Mouse (Mus musculus): ENCODE data around the gene Krtap4-16.
"Not testable (repeated sequence)": the region's sequence is repeated elsewhere in the genome, so short reads cannot be mapped to it uniquely, and the experiment has no call there.

Krtap4-16 gene

DNA sequence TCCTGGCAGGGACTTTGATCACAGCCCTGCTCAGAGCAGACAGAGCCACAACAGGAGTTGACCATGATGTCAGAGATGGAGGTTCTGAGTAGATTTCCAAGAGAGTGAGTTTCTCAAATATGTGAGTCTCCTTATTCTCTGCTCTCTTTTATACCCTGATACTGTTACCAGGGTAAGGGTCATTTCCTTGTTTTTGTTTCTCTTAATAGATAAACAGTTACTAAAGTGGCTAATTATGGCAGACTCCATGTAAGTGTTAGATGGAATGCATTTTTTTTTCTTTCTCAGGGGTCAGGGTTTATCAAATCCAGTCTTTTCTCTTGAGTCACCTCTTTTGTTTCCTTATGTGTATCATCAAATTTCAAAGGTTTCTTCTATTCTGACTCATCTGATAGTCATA lies at the start of gene Krtap4-16:
TSS of gene Krtap4-16 (minus strand) at position 101 of the 400 bp plus-strand sequence.
- DNase-seq: no peak

- not testable (repeated sequence) for DNase-seq
Measured at GRCm38 (mm10) chr11:99878887-99879286, 27.5 kb upstream of the Krtap4-16 start, which contains the start of gene Gm11567. Gene Gm11567, plus strand, starts transcription at chr11:99879187.

- not testable (repeated sequence) for DNase-seq
Measured at GRCm38 (mm10) chr11:99873089-99873488, 21.7 kb upstream of the Krtap4-16 start, which contains the start of gene Krtap9-1. Gene Krtap9-1, plus strand, starts transcription at chr11:99873389.

- DNase-seq: not testable (repeated sequence)
Measured at GRCm38 (mm10) chr11:99864176-99864575, 12.8 kb upstream of the Krtap4-16 start, which contains the start of gene Gm11559. Gene Gm11559, plus strand, starts transcription at chr11:99864476.

GRCm38 (mm10) chr11:99858761-99859160 lies 7.4 kb upstream of the Krtap4-16 start:
- no peak for DNase-seq

DNA sequence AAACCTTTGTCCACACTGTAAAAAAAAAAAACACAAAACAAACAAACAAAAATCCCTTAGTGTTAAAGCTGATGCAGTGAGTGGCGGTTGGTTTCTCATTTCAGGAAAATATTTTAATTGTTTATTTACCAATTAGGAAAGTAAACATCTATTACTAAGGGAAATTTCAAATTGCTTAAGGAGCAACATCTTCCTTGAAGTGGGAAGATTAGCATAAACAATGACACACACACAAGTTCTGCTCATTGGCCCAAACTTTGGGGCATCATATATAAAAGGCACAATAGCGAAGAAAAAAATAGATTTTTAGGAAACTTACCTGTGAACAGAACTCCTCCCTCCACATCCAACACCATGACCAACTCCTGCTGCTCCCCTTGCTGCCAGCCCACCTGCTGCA lies 6.2 kb upstream of the Krtap4-16 start, which contains the start of gene Gm11568:
TSS of gene Gm11568 (plus strand) at position 301 of the 400 bp plus-strand sequence.
- DNase-seq: no peak

GRCm38 (mm10) chr11:99854121-99854520 lies 2.7 kb upstream of the Krtap4-16 start:
- DNase-seq: no peak

- no peak for DNase-seq
Measured at GRCm38 (mm10) chr11:99846746-99847145, 4.7 kb downstream of the Krtap4-16 start.

DNA sequence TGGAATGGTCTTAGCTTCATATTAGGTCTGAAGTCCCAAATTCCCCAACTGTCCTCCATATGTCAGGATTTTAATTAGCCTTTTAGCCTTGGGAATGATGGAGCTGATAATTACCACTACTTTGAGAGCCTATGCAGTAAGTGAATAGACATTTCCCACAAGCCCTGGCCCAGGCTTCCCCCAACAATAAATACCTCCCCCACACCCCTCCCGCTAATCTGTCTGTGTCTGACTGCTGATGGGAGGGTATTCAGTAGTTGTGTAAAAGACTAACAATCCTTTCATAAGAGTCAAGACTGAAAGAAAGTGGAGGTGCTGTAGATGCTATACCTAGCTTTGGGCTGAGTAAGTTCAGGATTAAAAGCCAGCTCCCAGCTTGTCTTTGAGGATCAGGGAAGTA lies 9.2 kb downstream of the Krtap4-16 start:
- no peak for DNase-seq

DNA sequence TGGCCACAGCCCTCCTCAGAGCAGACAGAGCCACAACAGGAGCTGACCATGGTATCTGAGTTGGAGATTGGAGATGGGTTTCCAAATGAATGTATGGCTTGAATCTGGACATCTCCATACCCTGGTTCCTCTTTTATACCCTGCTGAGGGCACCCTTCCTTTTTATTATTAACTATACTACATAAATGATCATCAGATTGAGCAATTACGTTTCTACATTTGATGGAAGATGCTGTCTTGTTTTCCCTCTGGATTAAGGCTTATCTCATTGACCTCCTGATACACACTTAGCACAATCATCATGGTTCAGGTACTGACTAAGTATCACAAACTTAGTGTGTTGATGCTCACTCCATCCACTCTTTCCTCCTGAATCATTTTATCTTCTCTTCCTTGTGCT lies 13.4 kb downstream of the Krtap4-16 start, which contains the start of gene 2300003K06Rik:
TSS of gene 2300003K06Rik (minus strand) at position 101 of the 400 bp plus-strand sequence.
- no peak for DNase-seq

- not testable (repeated sequence) for DNase-seq
Measured at GRCm38 (mm10) chr11:99815566-99815965, 35.8 kb downstream of the Krtap4-16 start, which contains the start of gene Gm11564. Gene Gm11564, minus strand, starts transcription at chr11:99815666.

GRCm38 (mm10) chr11:99809792-99810191 lies 41.6 kb downstream of the Krtap4-16 start, which contains the start of gene Krtap4-13:
Gene Krtap4-13, minus strand, starts transcription at chr11:99809892.
- not testable (repeated sequence) for DNase-seq

DNA sequence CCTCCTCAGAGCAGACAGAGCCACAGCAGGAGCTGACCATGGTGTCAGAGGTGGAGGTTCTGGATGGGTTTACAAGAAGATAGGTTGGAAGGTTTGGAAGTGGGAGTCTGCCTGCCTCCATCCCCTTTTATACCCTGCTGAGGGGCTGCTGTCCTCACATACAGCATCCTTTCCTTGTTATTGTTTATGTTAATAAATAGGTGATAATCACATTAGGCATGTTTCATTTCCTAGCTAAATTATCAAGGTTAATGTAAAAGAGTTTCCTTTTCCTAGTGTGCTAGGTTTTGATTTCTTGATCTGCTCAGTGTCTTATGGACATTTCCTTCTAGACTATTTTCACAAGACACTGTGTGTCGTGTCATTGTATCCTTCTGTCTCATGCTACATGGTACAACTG lies 47.1 kb downstream of the Krtap4-16 start, which contains the start of gene Gm11554:
TSS of gene Gm11554 (minus strand) at position 101 of the 400 bp plus-strand sequence.
- not testable (repeated sequence) for DNase-seq

Measured in thymus, postnatal 14 days (tissue).